Mouse (Mus musculus): Measurements from ENCODE around the gene Vps35. TPM values are rescaled to one million over a fixed set of nuclear protein-coding genes. Genes with fewer than 3 reads are reported as not detected.

Vps35 gene
- polyA plus RNA-seq, 1 experiment from 2014 or later, result 176 TPM

DNA sequence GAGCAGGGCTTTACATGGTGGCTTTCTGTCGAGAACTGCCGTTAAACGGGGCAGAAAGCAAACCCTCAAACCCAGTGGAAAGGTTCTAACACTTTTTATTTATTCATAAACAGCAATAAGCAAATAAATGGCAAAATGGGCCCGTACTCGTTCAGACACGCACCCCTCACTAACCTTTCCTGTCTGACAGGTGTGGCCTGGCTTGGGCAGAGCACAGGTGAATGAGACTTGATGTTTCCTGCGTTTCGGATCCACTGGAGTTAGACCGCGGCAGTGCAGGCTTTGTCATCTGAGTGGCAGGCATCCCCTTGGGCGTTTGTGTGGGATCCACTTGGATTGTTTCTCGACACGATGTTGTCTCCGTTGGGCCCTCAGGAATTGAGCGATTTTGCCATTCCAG is 22.4 kb upstream of the Vps35 start:
- DNase-seq (ENCODE audit: low spot score), result no peak
- no peaks in the 10 kb centered on the region for H3K4me1 ChIP-seq (ENCODE audit: control insufficient read depth, insufficient read depth, low read length)
- no peak overlapping the region for H3K4me2 ChIP-seq (ENCODE audit: low read depth)
- no peak for ATAC-seq (ENCODE audit: insufficient read depth, low FRiP score, low TSS enrichment)
- no peak overlapping the region for H3K27ac ChIP-seq (ENCODE audit: low read depth, low read length)
- no peaks in the 10 kb centered on the region for H3K27me3 ChIP-seq (ENCODE audit: control insufficient read depth, insufficient read depth, low read length)
- H3K4me3 ChIP-seq (ENCODE audit: low read depth, low read length), result no peak overlapping the region
- no peak overlapping the region for H3K9ac ChIP-seq (ENCODE audit: low read length)
- H3K36me3 ChIP-seq (ENCODE audit: control insufficient read depth, insufficient read depth, low read length), result no peaks in the 10 kb centered on the region
- no peaks in the 10 kb centered on the region for H3K9me3 ChIP-seq (ENCODE audit: control insufficient read depth, low read length)
- 87% methylated on average over 15 of the region's 15 CpGs for WGBS

DNA sequence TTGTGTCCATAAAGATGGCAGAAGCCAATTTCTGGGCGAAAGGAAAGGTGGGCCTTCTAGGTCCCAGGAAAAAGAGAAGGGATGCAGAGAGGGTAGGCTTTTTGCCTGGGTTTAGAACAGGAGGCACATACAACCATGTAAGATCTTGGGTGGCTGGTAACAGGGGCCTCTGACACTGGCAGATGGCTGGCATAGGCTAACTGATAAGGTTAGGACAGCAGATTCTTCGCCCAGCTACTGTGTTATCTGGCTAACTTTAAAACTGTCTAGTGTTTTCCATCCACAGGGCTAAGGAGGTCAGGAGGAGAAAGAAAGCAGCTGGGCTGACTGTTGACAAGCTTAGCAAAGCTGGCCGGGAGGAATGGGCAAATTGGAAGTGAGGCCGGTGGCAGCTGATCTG is 18.9 kb upstream of the Vps35 start:
- H3K27me3 ChIP-seq (ENCODE audit: control insufficient read depth, insufficient read depth, low read length), result no peaks in the 10 kb centered on the region
- no peak overlapping the region for H3K4me3 ChIP-seq (ENCODE audit: low read depth, low read length)
- no peaks in the 10 kb centered on the region for H3K4me1 ChIP-seq (ENCODE audit: control insufficient read depth, insufficient read depth, low read length)
- WGBS, result 96% methylated on average over 4 of the region's 4 CpGs
- H3K27ac ChIP-seq (ENCODE audit: low read depth, low read length), result no peak overlapping the region
- ATAC-seq (ENCODE audit: insufficient read depth, low FRiP score, low TSS enrichment), result no peak
- H3K9me3 ChIP-seq (ENCODE audit: control insufficient read depth, low read length), result no peaks in the 10 kb centered on the region
- H3K9ac ChIP-seq (ENCODE audit: low read length), result no peak overlapping the region
- no peak overlapping the region for H3K4me2 ChIP-seq (ENCODE audit: low read depth)
- no peak for DNase-seq (ENCODE audit: low spot score)
- no peaks in the 10 kb centered on the region for H3K36me3 ChIP-seq (ENCODE audit: control insufficient read depth, insufficient read depth, low read length)

DNA sequence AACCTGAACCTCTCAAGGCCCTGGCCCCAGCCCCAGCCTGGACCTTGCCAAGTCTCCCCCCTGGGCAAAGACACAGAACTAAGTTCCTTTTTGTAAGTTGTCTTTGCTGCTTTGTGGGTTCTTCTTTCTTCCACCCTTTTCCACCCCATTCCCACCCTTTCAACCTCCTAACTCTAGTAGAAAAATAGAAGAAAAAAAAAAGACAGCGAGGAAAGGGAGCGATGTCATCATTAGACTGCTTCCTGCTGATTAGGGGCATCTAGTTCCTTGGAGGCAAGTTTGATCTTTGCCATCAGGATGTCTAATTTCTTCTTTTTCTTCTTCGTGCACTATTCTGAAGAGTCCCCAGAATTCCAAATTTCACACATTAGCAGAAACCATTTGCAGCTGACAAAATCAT is 13.4 kb upstream of the Vps35 start:
- no peaks in the 10 kb centered on the region for H3K27me3 ChIP-seq (ENCODE audit: control insufficient read depth, insufficient read depth, low read length)
- no peak overlapping the region for H3K4me2 ChIP-seq (ENCODE audit: low read depth)
- WGBS, result 80% methylated on average over 3 of the region's 3 CpGs
- no peaks in the 10 kb centered on the region for H3K36me3 ChIP-seq (ENCODE audit: control insufficient read depth, insufficient read depth, low read length)
- H3K9me3 ChIP-seq (ENCODE audit: control insufficient read depth, low read length), result no peaks in the 10 kb centered on the region
- no peak overlapping the region for H3K9ac ChIP-seq (ENCODE audit: low read length)
- ATAC-seq (ENCODE audit: insufficient read depth, low FRiP score, low TSS enrichment) (no peak), DNase-seq (ENCODE audit: low spot score) (no peak)
- no peaks in the 10 kb centered on the region for H3K4me1 ChIP-seq (ENCODE audit: control insufficient read depth, insufficient read depth, low read length)
- no peak overlapping the region for H3K27ac ChIP-seq (ENCODE audit: low read depth, low read length)
- H3K4me3 ChIP-seq (ENCODE audit: low read depth, low read length), result no peak overlapping the region

DNA sequence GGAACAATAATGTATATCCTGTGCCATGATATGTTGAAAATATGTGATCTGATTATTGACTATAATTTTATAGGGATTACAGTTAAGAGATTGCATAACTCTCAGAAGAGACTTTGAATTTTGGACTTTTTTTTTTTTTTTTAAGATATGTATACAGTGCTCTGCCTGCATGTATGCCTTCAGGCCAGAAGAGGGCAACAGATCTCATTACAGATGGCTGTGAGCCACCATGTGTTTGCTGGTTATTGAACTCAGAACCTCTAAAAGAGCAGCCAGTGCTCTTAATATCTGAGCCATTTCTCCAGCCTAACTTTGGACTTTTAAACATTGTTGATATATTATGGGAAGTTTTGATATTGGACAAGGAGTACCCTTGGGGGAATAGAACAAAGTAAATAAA is 12.1 kb upstream of the Vps35 start:
- H3K4me3 ChIP-seq (ENCODE audit: low read depth, low read length), result no peak overlapping the region
- H3K4me1 ChIP-seq (ENCODE audit: control insufficient read depth, insufficient read depth, low read length), result no peaks in the 10 kb centered on the region
- ATAC-seq (ENCODE audit: insufficient read depth, low FRiP score, low TSS enrichment), result no peak
- no peaks in the 10 kb centered on the region for H3K27me3 ChIP-seq (ENCODE audit: control insufficient read depth, insufficient read depth, low read length)
- no peak overlapping the region for H3K4me2 ChIP-seq (ENCODE audit: low read depth)
- H3K27ac ChIP-seq (ENCODE audit: low read depth, low read length), result no peak overlapping the region
- H3K9ac ChIP-seq (ENCODE audit: low read length), result no peak overlapping the region
- no peaks in the 10 kb centered on the region for H3K9me3 ChIP-seq (ENCODE audit: control insufficient read depth, low read length)
- peaks cover 3% of the 10 kb centered on the region; the same call in 1 of the 2 replicates for H3K36me3 ChIP-seq (ENCODE audit: control insufficient read depth, insufficient read depth, low read length)
- peak; percentile 23 for DNase-seq (ENCODE audit: low spot score)

DNA sequence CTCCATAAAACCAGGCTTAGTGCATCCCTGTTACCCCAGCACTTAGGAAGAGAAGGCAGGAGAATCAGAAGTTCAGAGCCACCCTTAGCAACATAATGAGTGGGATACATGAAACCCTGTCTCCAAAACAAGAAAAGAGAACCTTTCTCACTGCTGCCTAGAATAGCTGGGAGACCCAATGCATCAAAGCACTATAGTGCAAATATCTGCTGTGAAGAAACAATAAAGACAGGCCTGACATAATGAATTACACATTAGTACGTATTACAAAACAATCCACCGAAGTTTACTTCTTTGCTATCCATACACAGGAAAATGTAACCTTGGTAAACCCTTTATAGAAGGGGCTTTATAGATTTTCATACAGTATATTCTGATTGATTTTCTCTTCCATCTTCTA is 9.0 kb upstream of the Vps35 start:
- peaks cover 5% of the 10 kb centered on the region; the same call in 1 of the 2 replicates for H3K36me3 ChIP-seq (ENCODE audit: control insufficient read depth, insufficient read depth, low read length)
- no peak for DNase-seq (ENCODE audit: low spot score)

DNA sequence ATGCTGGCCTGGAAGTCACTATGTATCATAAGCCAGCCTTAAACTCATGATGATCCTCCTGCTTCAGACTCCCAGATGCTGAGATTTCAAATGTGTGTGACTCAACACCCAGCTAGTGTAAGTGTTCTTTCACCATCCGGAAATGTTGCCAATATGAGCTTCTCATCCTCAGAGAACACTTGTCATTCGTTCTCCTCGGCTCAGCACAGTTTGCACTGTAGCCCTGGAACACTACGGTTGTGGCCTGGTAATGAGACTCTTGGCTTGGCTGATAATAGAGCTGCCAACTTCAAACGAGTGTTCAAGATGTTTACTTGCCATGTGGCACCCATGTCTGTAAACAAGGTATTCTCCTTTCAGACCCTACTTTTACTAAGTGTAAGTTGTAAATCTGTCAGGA is 3.9 kb upstream of the Vps35 start:
- no peaks in the 10 kb centered on the region for H3K4me1 ChIP-seq (ENCODE audit: control insufficient read depth, insufficient read depth, low read length)
- no peak overlapping the region for H3K4me3 ChIP-seq (ENCODE audit: low read depth, low read length)
- ATAC-seq (ENCODE audit: insufficient read depth, low FRiP score, low TSS enrichment) (no peak), DNase-seq (ENCODE audit: low spot score) (no peak)
- no peak overlapping the region for H3K4me2 ChIP-seq (ENCODE audit: low read depth)
- WGBS, result 93% methylated on average over 5 of the region's 5 CpGs
- no peak overlapping the region for H3K9ac ChIP-seq (ENCODE audit: low read length)
- no peak overlapping the region for H3K27ac ChIP-seq (ENCODE audit: low read depth, low read length)
- no peaks in the 10 kb centered on the region for H3K9me3 ChIP-seq (ENCODE audit: control insufficient read depth, low read length)
- H3K36me3 ChIP-seq (ENCODE audit: control insufficient read depth, insufficient read depth, low read length), result peaks cover 8% of the 10 kb centered on the region; the same call in 1 of the 2 replicates
- no peaks in the 10 kb centered on the region for H3K27me3 ChIP-seq (ENCODE audit: control insufficient read depth, insufficient read depth, low read length)

More for the DNA sequence above, 9.0 kb upstream of the Vps35 start:
- no peak for ATAC-seq (ENCODE audit: insufficient read depth, low FRiP score, low TSS enrichment)
- H3K9me3 ChIP-seq (ENCODE audit: control insufficient read depth, low read length), result no peaks in the 10 kb centered on the region
- no peak overlapping the region for H3K9ac ChIP-seq (ENCODE audit: low read length)
- 95% methylated on average over 2 of the region's 2 CpGs for WGBS
- H3K4me1 ChIP-seq (ENCODE audit: control insufficient read depth, insufficient read depth, low read length), result no peaks in the 10 kb centered on the region
- no peak overlapping the region for H3K27ac ChIP-seq (ENCODE audit: low read depth, low read length)
- H3K4me3 ChIP-seq (ENCODE audit: low read depth, low read length), result no peak overlapping the region
- no peaks in the 10 kb centered on the region for H3K27me3 ChIP-seq (ENCODE audit: control insufficient read depth, insufficient read depth, low read length)
- no peak overlapping the region for H3K4me2 ChIP-seq (ENCODE audit: low read depth)

DNA sequence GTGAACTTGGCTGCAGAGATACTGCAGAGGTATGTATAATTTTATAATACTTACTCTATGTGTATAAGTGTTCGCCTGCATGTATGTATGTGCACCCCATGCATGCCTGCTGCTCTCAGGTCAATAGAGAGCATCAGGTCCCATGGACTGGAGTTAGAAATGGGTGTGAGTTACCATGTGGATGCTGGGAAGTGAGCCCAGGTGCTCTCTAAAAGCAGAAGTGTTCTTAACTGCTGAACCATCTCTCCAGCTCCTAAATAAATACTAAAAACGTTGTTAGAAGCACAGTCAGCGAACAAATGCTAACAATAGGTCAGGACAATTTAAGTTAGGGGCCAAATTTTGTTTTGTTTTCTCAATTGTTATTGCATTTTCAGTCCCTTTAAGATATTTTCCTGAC is 3.3 kb upstream of the Vps35 start:
- ATAC-seq (ENCODE audit: insufficient read depth, low FRiP score, low TSS enrichment) (no peak), DNase-seq (ENCODE audit: low spot score) (no peak)
- 86% methylated on average over 3 of the region's 3 CpGs for WGBS
- H3K27ac ChIP-seq (ENCODE audit: low read depth, low read length), result no peak overlapping the region
- no peaks in the 10 kb centered on the region for H3K27me3 ChIP-seq (ENCODE audit: control insufficient read depth, insufficient read depth, low read length)
- peaks cover 4% of the 10 kb centered on the region; the same call in 1 of the 2 replicates for H3K4me1 ChIP-seq (ENCODE audit: control insufficient read depth, insufficient read depth, low read length)
- no peak overlapping the region for H3K9ac ChIP-seq (ENCODE audit: low read length)
- no peak overlapping the region for H3K4me3 ChIP-seq (ENCODE audit: low read depth, low read length)
- no peaks in the 10 kb centered on the region for H3K9me3 ChIP-seq (ENCODE audit: control insufficient read depth, low read length)
- H3K36me3 ChIP-seq (ENCODE audit: control insufficient read depth, insufficient read depth, low read length), result peaks cover 8% of the 10 kb centered on the region; the same call in 1 of the 2 replicates
- no peak overlapping the region for H3K4me2 ChIP-seq (ENCODE audit: low read depth)

DNA sequence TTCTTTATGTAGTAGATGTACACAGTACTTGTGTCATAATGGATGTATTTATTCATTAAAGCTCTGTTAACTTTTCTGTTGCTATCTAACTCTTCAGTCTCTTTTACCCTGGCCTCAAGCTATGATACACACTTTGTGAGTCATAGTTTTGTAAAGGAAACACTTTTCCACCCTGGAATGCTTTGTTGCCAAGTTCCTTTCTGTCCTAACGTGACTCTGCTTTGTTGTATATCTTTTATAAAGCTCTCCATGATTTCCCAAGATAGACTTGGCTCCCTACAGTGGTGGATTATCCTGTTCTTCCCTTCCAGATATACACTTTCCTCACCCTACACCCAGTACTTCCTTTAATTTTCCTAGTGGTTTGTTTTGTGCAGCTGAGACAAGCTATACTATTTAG is 2.3 kb upstream of the Vps35 start:
- ATAC-seq (ENCODE audit: insufficient read depth, low FRiP score, low TSS enrichment) (no peak), DNase-seq (ENCODE audit: low spot score) (no peak)
- 57% methylated on average over 1 of the region's 1 CpGs for WGBS
- no peaks in the 10 kb centered on the region for H3K27me3 ChIP-seq (ENCODE audit: control insufficient read depth, insufficient read depth, low read length)
- peaks cover 4% of the 10 kb centered on the region; the same call in 1 of the 2 replicates for H3K4me1 ChIP-seq (ENCODE audit: control insufficient read depth, insufficient read depth, low read length)
- H3K4me3 ChIP-seq (ENCODE audit: low read depth, low read length), result no peak overlapping the region
- no peak overlapping the region for H3K4me2 ChIP-seq (ENCODE audit: low read depth)
- H3K27ac ChIP-seq (ENCODE audit: low read depth, low read length), result no peak overlapping the region
- H3K36me3 ChIP-seq (ENCODE audit: control insufficient read depth, insufficient read depth, low read length), result peaks cover 6% of the 10 kb centered on the region; the same call in 1 of the 2 replicates
- H3K9ac ChIP-seq (ENCODE audit: low read length), result no peak overlapping the region
- H3K9me3 ChIP-seq (ENCODE audit: control insufficient read depth, low read length), result no peaks in the 10 kb centered on the region

DNA sequence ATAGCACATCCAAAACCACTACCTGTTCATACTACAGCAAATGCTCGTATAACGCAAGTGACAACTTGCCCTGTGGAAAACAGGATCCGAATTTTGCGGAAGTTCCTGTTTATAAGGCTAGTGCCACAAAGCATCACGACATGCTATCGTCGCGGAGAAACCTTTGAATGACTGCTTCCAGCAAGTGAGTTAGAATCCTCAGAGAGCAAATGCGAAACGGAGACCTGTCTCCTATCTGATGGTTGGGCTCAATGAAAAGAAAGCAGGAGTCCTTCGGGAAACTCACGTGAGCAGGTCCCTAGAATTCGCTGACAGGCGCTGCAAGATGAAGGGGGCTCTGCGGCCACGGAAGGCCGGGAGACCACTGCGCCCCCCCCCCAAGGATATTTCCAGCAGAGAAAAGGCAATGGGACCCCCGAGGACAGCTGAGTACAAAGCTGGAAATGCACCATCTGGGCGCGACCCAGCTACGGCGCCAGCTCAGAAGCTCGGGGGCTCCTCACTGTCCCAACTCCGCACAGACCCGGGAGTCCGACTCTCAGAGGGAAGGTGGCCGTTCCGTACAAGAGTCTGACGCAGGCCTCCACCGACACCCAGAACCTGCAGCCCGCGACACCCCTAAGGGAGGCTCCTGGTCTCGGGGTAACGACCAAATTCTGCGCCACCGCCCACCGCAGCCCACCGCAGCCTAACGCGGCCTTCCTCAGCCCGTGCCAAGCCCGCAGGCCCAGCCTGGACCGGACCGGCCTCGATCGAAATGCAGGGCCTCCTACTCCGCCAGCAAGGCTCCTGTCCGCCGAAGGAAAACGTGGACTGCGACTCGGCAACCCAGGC is 785 bp downstream of the Vps35 start:
- ATAC-seq (ENCODE audit: insufficient read depth, low FRiP score, low TSS enrichment) (peak; percentile 47), DNase-seq (ENCODE audit: low spot score) (peak; percentile 31)
- Histone ChIP-seq H3K27me3 (ENCODE audit: control insufficient read depth, insufficient read depth, low read length) (no peaks in the 10 kb centered on the region), H3K4me1 (ENCODE audit: control insufficient read depth, insufficient read depth, low read length) (peaks cover 4% of the 10 kb centered on the region; the same call in 1 of the 2 replicates), H3K9ac (ENCODE audit: low read length) (peak overlapping the region; percentile 80), H3K27ac (ENCODE audit: low read depth, low read length) (peak overlapping the region; percentile 91; the same call in 1 of the 2 replicates), H3K36me3 (ENCODE audit: control insufficient read depth, insufficient read depth, low read length) (0 out of 2 replicates have a peak, but pooled peaks cover 3% of the 10 kb centered on the region), H3K4me3 (ENCODE audit: low read depth, low read length) (peak overlapping the region; percentile 95), H3K9me3 (ENCODE audit: control insufficient read depth, low read length) (no peaks in the 10 kb centered on the region), H3K4me2 (ENCODE audit: low read depth) (peak overlapping the region; percentile 74)
- under 1% methylated on average over 52 of the region's 53 CpGs for WGBS
